In the genomic region with DNA sequence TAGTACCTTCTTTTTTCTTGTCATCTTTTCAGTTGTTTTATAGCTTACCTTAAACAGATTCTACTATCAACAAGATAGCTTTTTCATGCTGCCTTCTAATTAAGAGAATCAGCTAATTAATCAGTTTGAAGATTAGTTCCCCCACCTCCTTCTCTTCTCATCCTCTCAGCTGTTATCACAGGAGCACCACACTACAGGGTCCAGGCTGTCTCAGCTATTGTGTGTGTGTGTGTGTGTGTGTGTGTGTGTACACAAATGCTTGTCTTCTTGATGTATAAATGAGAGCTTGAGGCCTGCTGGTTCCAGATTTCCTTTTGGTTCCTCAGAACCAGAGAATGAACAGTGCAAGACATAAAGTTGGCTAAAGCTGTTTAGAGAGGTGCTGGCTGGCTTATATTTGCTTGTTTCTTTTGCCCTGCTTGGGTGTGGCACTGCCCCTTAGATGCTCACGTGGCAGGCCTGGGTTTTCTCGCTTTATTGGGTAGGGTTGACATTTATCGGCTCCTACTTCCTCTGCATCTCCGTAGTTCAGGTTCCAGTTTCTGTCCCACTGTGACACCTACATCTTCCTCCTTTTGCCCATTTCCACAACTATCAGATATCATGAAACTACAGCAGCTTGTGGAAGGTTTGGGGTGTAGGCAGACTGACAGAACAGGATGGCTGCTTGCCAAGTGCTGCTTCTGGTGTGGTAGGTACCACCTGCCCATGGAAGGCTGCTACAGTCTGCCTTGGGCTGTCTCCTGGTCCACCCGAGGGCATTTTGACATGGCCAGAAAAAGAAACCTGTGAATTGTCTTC, we compare ENCODE assay signal across 9 mouse cellular contexts. TPM values are rescaled to one million over a fixed set of nuclear protein-coding genes. Genes with fewer than 3 reads are reported as not detected.
A peak's percentile ranks its signal among the peaks of the same experiment; 100 is the strongest.
DNase-seq lines count a peak whose midpoint lies in the region; ATAC-seq lines count a peak whose summit lies in the region.
"Had no signal": no experiment of that assay in that cellular context is flagged by ENCODE, and none has a peak within 500 bp of the region (broad histone marks: within the 10 kb centered on the region; RNA-seq: fewer than 3 reads in every experiment).

No protein-coding gene starts in this region.

- no peaks in the 10 kb centered on the region for H3K9me3 ChIP-seq in forebrain, embryonic 10.5 days
- no peaks in the 10 kb centered on the region for H3K9me3 ChIP-seq in forebrain, embryonic 11.5 days (ENCODE audit: control insufficient read depth, low read length)
- no peaks in the 10 kb centered on the region for H3K9me3 ChIP-seq in forebrain, embryonic 14.5 days (replicated peaks; ENCODE audit: control insufficient read depth, low read length)
- H3K9me3 ChIP-seq: embryonic facial prominence, embryonic 15.5 days had no signal

- H3K4me3 ChIP-seq in forebrain, embryonic 10.5 days: no peak overlapping the region
- no peak overlapping the region for H3K4me3 ChIP-seq in forebrain, embryonic 11.5 days (ENCODE audit: low read depth, low read length)
- no peak overlapping the region for H3K4me3 ChIP-seq in forebrain, embryonic 14.5 days (ENCODE audit: low read depth, low read length)
- H3K4me3 ChIP-seq: embryonic facial prominence, embryonic 15.5 days had no signal

- no peak for DNase-seq in forebrain, embryonic 10.5 days (ENCODE audit: extremely low spot score, low spot score)
- DNase-seq in forebrain, embryonic 11.5 days (ENCODE audit: low spot score): no peak
- DNase-seq in ovary, postnatal 36 days (ENCODE audit: low spot score): peak; percentile 41
- no peak for DNase-seq in ovary, postnatal 10 days (ENCODE audit: low spot score)
- peak; percentile 54 for DNase-seq in forebrain, embryonic 14.5 days (ENCODE audit: low spot score)
- peak; percentile 53 to 63 for DNase-seq in left cerebral cortex, adult 18-20 months (ENCODE audit: low spot score in 2 of 2)
- peak; percentile 56 for DNase-seq in naive thymus-derived CD4-positive, alpha-beta T cell, adult 2 months (ENCODE audit: low read depth)
- no peak for DNase-seq in MN1 (ENCODE audit: low spot score)

- 88% methylated on average over 5 of the region's 5 CpGs for WGBS in forebrain, embryonic 10.5 days
- WGBS in forebrain, embryonic 11.5 days: 90% methylated on average over 5 of the region's 5 CpGs
- WGBS in forebrain, embryonic 14.5 days: 83% methylated on average over 5 of the region's 5 CpGs

- peak overlapping the region; percentile 48; the same call in 1 of the 2 replicates for H3K27ac ChIP-seq in forebrain, embryonic 10.5 days
- no peak overlapping the region for H3K27ac ChIP-seq in forebrain, embryonic 11.5 days (ENCODE audit: low read depth, low read length)
- H3K27ac ChIP-seq in forebrain, embryonic 14.5 days (ENCODE audit: low read depth, low read length): peak overlapping the region; percentile 52; the same call in 1 of the 2 replicates
- H3K27ac ChIP-seq: embryonic facial prominence, embryonic 15.5 days had no signal

- no peak overlapping the region for H3K4me2 ChIP-seq in forebrain, embryonic 11.5 days (ENCODE audit: low read depth, low read length, severe bottlenecking)
- H3K4me2 ChIP-seq in forebrain, embryonic 14.5 days (ENCODE audit: low read length): no peak overlapping the region
- H3K4me2 ChIP-seq: embryonic facial prominence, embryonic 15.5 days had no signal

- ATAC-seq in forebrain, embryonic 11.5 days (replicated peaks; ENCODE audit: low FRiP score): no peak
- peak; percentile 44; the same call in 1 of the 2 replicates for ATAC-seq in forebrain, embryonic 14.5 days

- no peaks in the 10 kb centered on the region for H3K27me3 ChIP-seq in forebrain, embryonic 10.5 days (ENCODE audit: poor library complexity, severe bottlenecking)
- no peaks in the 10 kb centered on the region for H3K27me3 ChIP-seq in forebrain, embryonic 11.5 days (ENCODE audit: control insufficient read depth, insufficient read depth, low read length)
- H3K27me3 ChIP-seq in forebrain, embryonic 14.5 days (replicated peaks; ENCODE audit: control insufficient read depth, insufficient read depth, low read length): no peaks in the 10 kb centered on the region
- H3K27me3 ChIP-seq: embryonic facial prominence, embryonic 15.5 days had no signal

- H3K9ac ChIP-seq in forebrain, embryonic 11.5 days (ENCODE audit: low read length): no peak overlapping the region
- no peak overlapping the region for H3K9ac ChIP-seq in forebrain, embryonic 14.5 days (ENCODE audit: low read length)
- H3K9ac ChIP-seq: embryonic facial prominence, embryonic 15.5 days had no signal

- H3K36me3 ChIP-seq in forebrain, embryonic 10.5 days (replicated peaks): peaks cover 2% of the 10 kb centered on the region; the same call in 1 of the 2 replicates
- no peaks in the 10 kb centered on the region for H3K36me3 ChIP-seq in forebrain, embryonic 11.5 days (ENCODE audit: control insufficient read depth, insufficient read depth, low read length)
- no peaks in the 10 kb centered on the region for H3K36me3 ChIP-seq in forebrain, embryonic 14.5 days (ENCODE audit: control insufficient read depth, insufficient read depth, low read length)
- H3K36me3 ChIP-seq: embryonic facial prominence, embryonic 15.5 days had no signal

- peaks cover 48% of the 10 kb centered on the region for H3K4me1 ChIP-seq in forebrain, embryonic 10.5 days
- H3K4me1 ChIP-seq in forebrain, embryonic 11.5 days (replicated peaks; ENCODE audit: control insufficient read depth, insufficient read depth, low read length): no peaks in the 10 kb centered on the region
- H3K4me1 ChIP-seq in forebrain, embryonic 14.5 days (ENCODE audit: control insufficient read depth, insufficient read depth, low read length): peaks cover 21% of the 10 kb centered on the region

RNA-seq across cellular contexts. Expression of a gene that starts 29.6 kb away (rescaled TPM):
- 35.3 and 36.8 TPM in 2 replicates for polyA plus RNA-seq in forebrain, embryonic 10.5 days (2016; fragmentation: Nextera tagmentation; extraction: Ambion mirVana)
- polyA plus RNA-seq in forebrain, embryonic 11.5 days (2014; fragmentation: Nextera tagmentation; extraction: Ambion mirVana): 37.8 and 38.6 TPM in 2 replicates
- 37.4 and 44.5 TPM in 2 replicates for polyA plus RNA-seq in forebrain, embryonic 14.5 days (2014; fragmentation: Nextera tagmentation; extraction: Ambion mirVana)
- 10 to 100 TPM; 40.2 to 40.7 TPM for total RNA-seq in left cerebral cortex, adult 18-20 months (2021)

Comparison
In these comparisons a context has a peak if more than half of its experiments do, and no peak if none do; other contexts are left out.
1. DNase-seq: peak in ovary, postnatal 36 days (single experiment), forebrain, embryonic 14.5 days (single experiment), left cerebral cortex, adult 18-20 months (2 of 2) and naive thymus-derived CD4-positive, alpha-beta T cell, adult 2 months (single experiment); none in forebrain, embryonic 10.5 days (single experiment), forebrain, embryonic 11.5 days (single experiment), ovary, postnatal 10 days (single experiment) and MN1 (single experiment).